Mouse (Mus musculus) stomach, postnatal 0 days (tissue): ENCODE measurements around the gene Kif3a.

Experiments
- CTCF ChIP-seq: IDR thresholded peaks from 2 replicates; pipeline ENCODE4 v1.5.1; 2016; ENCODE audit warnings: antibody characterized with exemption, low read depth, mild to moderate bottlenecking, moderate library complexity
- EP300 ChIP-seq: optimal IDR thresholded peaks from 2 replicates; pipeline ENCODE3; 2016; ENCODE audit warnings: antibody characterized with exemption

DNA sequence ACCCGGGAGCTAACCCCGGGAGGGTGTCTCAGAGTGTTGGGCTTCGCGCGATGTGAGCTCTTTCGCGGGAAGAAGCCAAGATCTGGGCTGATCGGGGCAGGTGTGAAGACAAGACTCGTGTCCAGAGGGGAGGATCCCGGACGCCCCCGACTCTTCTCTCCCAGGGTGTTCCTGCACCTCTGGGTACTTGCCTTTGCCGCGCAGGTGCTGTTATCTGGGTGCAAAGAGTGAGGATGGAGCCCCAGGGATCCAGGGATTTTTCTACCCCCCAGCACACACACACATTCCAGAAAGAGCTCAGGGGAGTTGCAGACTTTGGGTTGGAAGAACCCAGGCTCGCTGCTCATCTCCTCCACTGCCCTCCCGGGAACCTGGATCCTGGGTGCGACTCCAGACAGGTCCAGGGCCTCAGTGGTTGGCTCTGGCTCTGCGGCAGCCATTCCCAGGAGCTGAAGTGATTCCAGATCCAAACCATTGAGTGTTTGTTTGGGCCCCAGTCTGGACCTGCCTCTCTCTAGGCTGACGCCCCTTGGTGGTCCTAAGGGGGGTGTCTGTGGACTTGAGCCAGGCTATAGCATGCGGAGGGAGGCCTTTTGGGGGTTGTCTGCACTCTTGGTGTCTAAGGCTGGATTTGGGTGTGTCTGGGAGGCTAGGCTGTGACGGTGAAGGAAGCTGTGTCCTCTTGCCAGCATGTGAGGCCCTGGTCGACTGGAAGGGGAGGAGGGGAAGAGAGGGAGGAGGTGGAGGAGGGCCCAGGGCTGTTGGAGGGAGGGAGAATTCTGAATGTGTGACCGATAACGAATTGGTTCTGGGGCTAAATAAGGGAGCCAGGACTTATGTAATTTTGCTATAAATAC is 46.8 kb upstream of the Kif3a start:
- TF ChIP-seq CTCF = no peak
- TF ChIP-seq EP300 = no peak
